Mouse (Mus musculus): ENCODE measurements around the gene Frem2. TPM values are rescaled to one million over a fixed set of nuclear protein-coding genes. Genes with fewer than 3 reads are reported as not detected.

Frem2 gene
- polyA plus RNA-seq, 1 experiment from 2014 or later, result 2.4 TPM

DNA sequence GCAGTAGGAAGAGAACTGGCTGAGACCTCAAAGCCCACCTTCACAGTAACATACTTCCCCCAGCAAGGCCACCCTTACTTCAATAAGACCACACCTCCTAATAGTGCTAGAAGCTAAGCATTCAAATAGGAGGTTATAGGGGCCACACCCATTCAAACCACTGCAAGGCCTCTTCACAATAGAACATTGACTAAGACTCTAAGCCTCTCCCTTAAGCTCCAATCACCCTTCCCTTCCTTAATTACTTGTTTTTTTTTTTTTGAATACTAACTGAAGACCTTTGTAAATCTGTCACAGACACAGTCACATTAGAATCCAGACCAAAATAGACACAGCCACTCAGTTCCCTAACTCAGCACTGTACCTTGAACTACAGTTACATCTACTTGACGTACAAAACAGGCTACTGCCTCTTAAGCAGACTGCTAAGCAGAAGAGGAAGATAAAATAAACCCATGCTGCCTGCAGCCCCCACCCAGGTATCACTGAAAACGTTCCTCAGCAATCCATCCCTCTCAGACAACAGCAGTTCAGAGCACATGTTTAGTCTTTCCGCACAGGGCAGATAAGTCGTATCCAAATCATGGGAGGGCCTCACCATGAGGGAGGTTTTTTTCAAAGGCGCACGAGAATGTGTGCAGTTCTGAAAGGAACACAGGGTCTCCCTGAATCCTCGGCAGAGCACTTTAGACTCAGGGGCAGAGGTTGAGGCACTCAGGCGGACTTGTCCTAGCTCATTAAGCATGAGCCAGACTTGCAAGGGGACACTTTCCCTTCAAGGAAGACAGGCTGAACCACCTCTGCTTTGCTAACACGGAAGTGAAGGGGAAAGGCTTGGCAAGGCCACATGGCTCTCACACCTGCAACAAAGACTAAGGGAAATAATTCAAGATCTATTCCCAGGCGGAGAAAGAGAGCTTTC lies 101.9 kb downstream of the Frem2 start:
- Histone ChIP-seq H3K27ac (ENCODE audit: low read length) (no peak overlapping the region), H3K27me3 (ENCODE audit: control insufficient read depth, insufficient read depth, low read length) (no peaks in the 10 kb centered on the region), H3K36me3 (ENCODE audit: control insufficient read depth, insufficient read depth) (0 out of 2 replicates have a peak, but pooled peaks cover 2% of the 10 kb centered on the region), H3K4me2 (ENCODE audit: low read depth, low read length) (no peak overlapping the region), H3K9ac (ENCODE audit: low read length) (no peak overlapping the region), H3K4me3 (ENCODE audit: low read length) (no peak overlapping the region), H3K9me3 (replicated peaks; ENCODE audit: control insufficient read depth, low read length) (no peaks in the 10 kb centered on the region), H3K4me1 (ENCODE audit: control insufficient read depth, insufficient read depth, low read length) (0 out of 2 replicates have a peak, but pooled peaks cover 4% of the 10 kb centered on the region)
- no peak for ATAC-seq (replicated peaks; ENCODE audit: extremely low read depth, insufficient read depth, low FRiP score)
- WGBS, result 37% methylated on average over 10 of the region's 10 CpGs

DNA sequence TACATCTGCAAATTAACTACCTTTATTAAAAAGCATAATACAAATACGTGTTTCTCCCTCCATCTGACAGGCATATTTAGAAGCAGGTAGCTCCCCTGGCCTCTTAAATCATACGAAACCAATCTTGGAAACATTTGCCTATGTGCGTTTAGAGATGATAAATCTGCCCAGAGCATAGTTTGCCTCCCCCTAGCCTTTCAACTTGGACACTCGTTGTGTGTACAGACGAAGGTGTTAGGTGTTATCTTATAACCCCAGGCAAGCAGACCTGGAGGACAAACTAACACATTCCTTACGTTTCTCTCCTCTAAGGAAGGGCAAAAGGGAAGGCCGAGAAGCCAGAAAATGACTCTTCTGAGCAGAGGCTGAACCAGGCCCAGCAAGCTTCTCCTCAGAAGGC lies 104.5 kb downstream of the Frem2 start:
- 0 out of 2 replicates have a peak, but pooled peaks cover 4% of the 10 kb centered on the region for H3K4me1 ChIP-seq (ENCODE audit: control insufficient read depth, insufficient read depth, low read length)
- WGBS, result 47% methylated on average over 7 of the region's 7 CpGs
- H3K4me2 ChIP-seq (ENCODE audit: low read depth, low read length), result no peak overlapping the region
- 0 out of 2 replicates have a peak, but pooled peaks cover 2% of the 10 kb centered on the region for H3K36me3 ChIP-seq (ENCODE audit: control insufficient read depth, insufficient read depth)
- no peaks in the 10 kb centered on the region for H3K9me3 ChIP-seq (replicated peaks; ENCODE audit: control insufficient read depth, low read length)
- H3K9ac ChIP-seq (ENCODE audit: low read length), result no peak overlapping the region
- no peak overlapping the region for H3K27ac ChIP-seq (ENCODE audit: low read length)
- no peak overlapping the region for H3K4me3 ChIP-seq (ENCODE audit: low read length)
- no peak for ATAC-seq (replicated peaks; ENCODE audit: extremely low read depth, insufficient read depth, low FRiP score)
- no peaks in the 10 kb centered on the region for H3K27me3 ChIP-seq (ENCODE audit: control insufficient read depth, insufficient read depth, low read length)

DNA sequence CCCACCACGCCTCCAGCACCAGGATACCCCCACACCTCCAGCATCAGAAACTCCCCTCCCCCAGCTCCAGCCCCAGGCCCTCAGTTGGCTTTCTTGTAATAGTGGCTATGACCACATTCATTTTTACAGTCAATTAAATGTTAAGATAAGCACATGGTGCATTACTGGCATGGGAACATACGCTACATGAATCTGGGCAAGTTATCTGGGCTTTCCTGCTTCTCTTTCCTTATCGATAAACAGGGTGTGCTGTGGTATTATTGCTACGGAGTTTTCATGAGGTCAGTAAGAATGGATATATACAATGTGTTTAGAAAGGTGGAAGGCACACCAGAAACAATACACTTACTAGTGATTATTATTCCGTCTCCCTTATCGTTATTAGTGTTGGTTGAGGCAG lies 125.1 kb downstream of the Frem2 start:
- no peak for ATAC-seq (replicated peaks; ENCODE audit: extremely low read depth, insufficient read depth, low FRiP score)

DNA sequence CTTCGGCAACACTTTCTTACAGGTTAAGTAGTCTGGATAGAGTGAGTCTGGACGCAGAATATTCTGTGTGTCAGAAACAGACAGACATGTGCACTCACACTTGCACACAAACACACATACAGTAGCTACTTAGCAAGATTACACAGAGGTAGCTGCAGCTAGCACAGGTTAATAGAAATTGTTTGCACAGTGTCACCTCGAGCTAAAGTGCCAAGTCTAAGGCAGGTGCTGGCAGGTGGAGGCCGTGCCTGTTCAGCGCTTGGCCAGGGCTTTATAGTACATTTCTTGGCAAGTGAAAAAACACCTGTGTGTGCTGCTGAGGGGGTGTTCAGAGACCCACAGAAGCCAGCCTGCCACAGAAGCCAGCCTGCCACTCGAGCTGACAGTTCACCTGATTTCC lies 126.8 kb downstream of the Frem2 start:
- 72% methylated on average over 6 of the region's 6 CpGs for WGBS
- H3K27ac ChIP-seq (ENCODE audit: low read length), result no peak overlapping the region
- H3K27me3 ChIP-seq (ENCODE audit: control insufficient read depth, insufficient read depth, low read length), result no peaks in the 10 kb centered on the region
- no peak for ATAC-seq (replicated peaks; ENCODE audit: extremely low read depth, insufficient read depth, low FRiP score)
- H3K9ac ChIP-seq (ENCODE audit: low read length), result no peak overlapping the region
- H3K4me1 ChIP-seq (ENCODE audit: control insufficient read depth, insufficient read depth, low read length), result no peaks in the 10 kb centered on the region
- H3K9me3 ChIP-seq (replicated peaks; ENCODE audit: control insufficient read depth, low read length), result no peaks in the 10 kb centered on the region
- no peak overlapping the region for H3K4me2 ChIP-seq (ENCODE audit: low read depth, low read length)
- no peaks in the 10 kb centered on the region for H3K36me3 ChIP-seq (ENCODE audit: control insufficient read depth, insufficient read depth)
- H3K4me3 ChIP-seq (ENCODE audit: low read length), result no peak overlapping the region

More for the DNA sequence above, 125.1 kb downstream of the Frem2 start:
- Histone ChIP-seq H3K4me1 (ENCODE audit: control insufficient read depth, insufficient read depth, low read length) (no peaks in the 10 kb centered on the region), H3K9me3 (replicated peaks; ENCODE audit: control insufficient read depth, low read length) (peaks cover 1% of the 10 kb centered on the region; the same call in 1 of the 2 replicates), H3K27ac (ENCODE audit: low read length) (no peak overlapping the region), H3K36me3 (ENCODE audit: control insufficient read depth, insufficient read depth) (peaks cover 4% of the 10 kb centered on the region), H3K4me2 (ENCODE audit: low read depth, low read length) (no peak overlapping the region), H3K9ac (ENCODE audit: low read length) (no peak overlapping the region), H3K27me3 (ENCODE audit: control insufficient read depth, insufficient read depth, low read length) (no peaks in the 10 kb centered on the region), H3K4me3 (ENCODE audit: low read length) (no peak overlapping the region)
- WGBS, result 90% methylated on average over 6 of the region's 6 CpGs

DNA sequence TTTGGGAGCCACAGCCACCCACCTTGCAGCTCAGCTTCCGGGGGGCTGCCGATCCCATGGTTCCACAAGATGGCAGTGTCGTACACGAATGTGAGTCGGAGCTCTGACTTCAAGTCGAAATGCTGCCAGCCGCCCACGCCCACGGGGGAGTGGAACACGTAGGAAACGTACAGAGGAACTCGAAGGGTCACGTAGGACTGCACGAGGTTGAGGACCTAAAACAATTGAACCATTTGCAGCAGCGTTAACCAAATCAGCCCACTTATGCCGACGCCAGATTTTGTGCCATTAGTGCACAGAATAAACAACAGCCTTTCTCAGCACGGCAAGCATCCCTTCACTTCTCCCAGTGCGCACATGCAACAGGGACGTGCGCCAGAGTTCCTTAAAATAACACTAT lies 131.4 kb downstream of the Frem2 start:
- Histone ChIP-seq H3K9ac (ENCODE audit: low read length) (peak overlapping the region; percentile 59; the same call in 1 of the 2 replicates), H3K27me3 (ENCODE audit: control insufficient read depth, insufficient read depth, low read length) (no peaks in the 10 kb centered on the region), H3K4me2 (ENCODE audit: low read depth, low read length) (peak overlapping the region; percentile 81), H3K36me3 (ENCODE audit: control insufficient read depth, insufficient read depth) (no peaks in the 10 kb centered on the region), H3K27ac (ENCODE audit: low read length) (no peak overlapping the region), H3K9me3 (replicated peaks; ENCODE audit: control insufficient read depth, low read length) (no peaks in the 10 kb centered on the region), H3K4me1 (ENCODE audit: control insufficient read depth, insufficient read depth, low read length) (no peaks in the 10 kb centered on the region), H3K4me3 (ENCODE audit: low read length) (peak overlapping the region; percentile 53)
- ATAC-seq (replicated peaks; ENCODE audit: extremely low read depth, insufficient read depth, low FRiP score), result no peak; the same call in 1 of the 2 replicates
- 7% methylated on average over 21 of the region's 21 CpGs for WGBS

DNA sequence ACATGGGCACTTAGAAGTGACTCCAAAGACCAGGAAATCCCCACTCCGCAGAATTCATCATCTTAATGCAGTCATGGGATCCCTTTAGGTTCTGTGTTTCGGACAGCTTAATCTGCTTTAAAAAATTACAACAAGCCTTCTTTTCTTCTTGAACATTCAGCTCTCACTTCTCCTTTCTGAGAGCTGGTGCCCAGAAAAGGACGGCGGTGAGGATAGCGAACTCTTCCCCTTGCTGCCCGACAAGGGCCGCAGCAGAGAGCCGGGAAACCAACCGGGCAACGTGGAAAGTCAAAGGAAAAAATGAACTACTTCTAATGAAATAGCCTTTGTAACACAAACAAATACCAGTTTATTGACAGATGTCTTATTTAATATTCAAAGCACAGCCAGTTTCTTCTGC lies 134.4 kb downstream of the Frem2 start:
- H3K4me1 ChIP-seq (ENCODE audit: control insufficient read depth, insufficient read depth, low read length), result no peaks in the 10 kb centered on the region
- 89% methylated on average over 10 of the region's 10 CpGs for WGBS
- no peak overlapping the region for H3K27ac ChIP-seq (ENCODE audit: low read length)
- no peak for ATAC-seq (replicated peaks; ENCODE audit: extremely low read depth, insufficient read depth, low FRiP score)
- no peaks in the 10 kb centered on the region for H3K27me3 ChIP-seq (ENCODE audit: control insufficient read depth, insufficient read depth, low read length)
- H3K36me3 ChIP-seq (ENCODE audit: control insufficient read depth, insufficient read depth), result no peaks in the 10 kb centered on the region
- no peaks in the 10 kb centered on the region for H3K9me3 ChIP-seq (replicated peaks; ENCODE audit: control insufficient read depth, low read length)
- no peak overlapping the region for H3K4me3 ChIP-seq (ENCODE audit: low read length)
- H3K4me2 ChIP-seq (ENCODE audit: low read depth, low read length), result no peak overlapping the region
- no peak overlapping the region for H3K9ac ChIP-seq (ENCODE audit: low read length)

DNA sequence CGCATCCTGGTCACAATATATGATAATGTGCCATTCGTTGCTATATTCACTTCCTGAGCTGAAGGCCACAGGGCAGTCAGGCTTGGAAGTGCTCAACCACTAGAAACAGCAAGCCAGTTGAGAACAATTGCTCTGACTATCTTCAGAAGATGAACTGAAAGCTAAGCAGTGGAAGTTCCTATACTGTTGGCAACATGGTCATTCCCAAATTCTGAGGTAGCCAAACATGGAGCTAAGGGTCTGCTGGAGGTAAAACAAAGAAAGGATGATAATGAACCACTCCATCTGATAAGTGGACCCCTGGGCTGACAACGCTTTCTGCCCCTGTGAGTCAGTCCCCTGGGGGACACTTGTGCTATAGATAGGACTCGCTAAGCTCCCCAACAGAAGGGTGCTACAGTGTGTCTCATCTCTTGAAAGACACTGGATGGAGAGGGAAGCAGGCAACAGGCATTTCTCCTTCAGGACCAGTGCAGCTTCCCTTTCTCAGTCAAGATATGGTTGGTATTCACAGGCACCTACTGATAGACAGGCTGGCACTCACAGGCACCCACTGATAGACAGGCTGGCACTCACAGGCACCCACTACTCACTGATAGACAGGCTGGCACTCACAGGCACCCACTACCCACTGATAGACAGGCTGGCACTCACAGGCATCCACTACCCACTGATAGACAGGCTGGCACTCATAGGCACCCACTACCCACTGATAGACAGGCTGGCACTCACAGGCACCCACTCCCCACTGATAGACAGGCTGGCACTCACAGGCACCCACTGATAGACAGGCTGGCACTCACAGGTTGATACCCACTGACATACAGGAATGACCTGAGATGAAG lies 142.7 kb downstream of the Frem2 start:
- Histone ChIP-seq H3K27me3 (ENCODE audit: control insufficient read depth, insufficient read depth, low read length) (no peaks in the 10 kb centered on the region), H3K9ac (ENCODE audit: low read length) (no peak overlapping the region), H3K9me3 (replicated peaks; ENCODE audit: control insufficient read depth, low read length) (no peaks in the 10 kb centered on the region), H3K27ac (ENCODE audit: low read length) (no peak overlapping the region), H3K4me2 (ENCODE audit: low read depth, low read length) (no peak overlapping the region), H3K4me1 (ENCODE audit: control insufficient read depth, insufficient read depth, low read length) (0 out of 2 replicates have a peak, but pooled peaks cover 2% of the 10 kb centered on the region), H3K36me3 (ENCODE audit: control insufficient read depth, insufficient read depth) (no peaks in the 10 kb centered on the region), H3K4me3 (ENCODE audit: low read length) (no peak overlapping the region)
- WGBS, result 57% methylated on average over 4 of the region's 4 CpGs
- ATAC-seq (replicated peaks; ENCODE audit: extremely low read depth, insufficient read depth, low FRiP score), result no peak

DNA sequence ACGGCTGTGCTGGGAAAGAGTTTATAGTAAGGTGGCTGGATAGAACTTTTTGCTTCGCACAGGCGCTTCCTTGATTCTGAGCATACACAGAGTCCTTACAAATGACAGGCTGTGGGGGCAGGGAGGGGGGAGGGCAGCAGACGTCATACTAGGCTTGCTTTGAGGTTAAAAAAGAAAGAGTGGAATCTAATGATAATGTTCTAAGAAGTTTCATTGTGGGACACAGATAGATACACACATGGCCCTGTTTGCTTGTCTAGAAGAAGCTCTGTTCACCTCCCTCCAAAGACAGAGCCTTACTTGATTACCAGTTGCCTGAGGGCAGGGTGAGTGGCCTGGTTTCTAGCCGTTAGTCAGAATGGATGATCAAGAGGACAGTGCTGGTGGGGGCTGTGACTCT lies 144.1 kb downstream of the Frem2 start:
- Histone ChIP-seq H3K27ac (ENCODE audit: low read length) (no peak overlapping the region), H3K27me3 (ENCODE audit: control insufficient read depth, insufficient read depth, low read length) (no peaks in the 10 kb centered on the region), H3K4me1 (ENCODE audit: control insufficient read depth, insufficient read depth, low read length) (0 out of 2 replicates have a peak, but pooled peaks cover 2% of the 10 kb centered on the region), H3K9me3 (replicated peaks; ENCODE audit: control insufficient read depth, low read length) (no peaks in the 10 kb centered on the region), H3K4me2 (ENCODE audit: low read depth, low read length) (no peak overlapping the region), H3K9ac (ENCODE audit: low read length) (no peak overlapping the region), H3K36me3 (ENCODE audit: control insufficient read depth, insufficient read depth) (no peaks in the 10 kb centered on the region), H3K4me3 (ENCODE audit: low read length) (no peak overlapping the region)
- WGBS, result 49% methylated on average over 5 of the region's 5 CpGs
- no peak for ATAC-seq (replicated peaks; ENCODE audit: extremely low read depth, insufficient read depth, low FRiP score)
